Mouse (Mus musculus) urinary bladder, adult 2 months (tissue): Measurements from ENCODE around the gene C1qtnf9. TPM values are rescaled to one million over a fixed set of nuclear protein-coding genes. Genes with fewer than 3 reads are reported as not detected.

Source experiments
- DNase-seq: peaks from one replicate; pipeline ENCODE4 v3.0.0; 2022; ENCODE audit warnings: low spot score
- polyA plus RNA-seq: library from polyadenylated mRNA; depleted of rRNA; stranded (reverse); fragments of >200 nt; gene quantifications from 2 replicates; pipeline ENCODE4 v1.2.3, GENCODE M21; 2012; rRNA removed

The C1qtnf9 gene
- polyA plus RNA-seq, 1 experiment: 6.9 TPM

- no peak for DNase-seq
These were observed 22.2 kb downstream of the C1qtnf9 start for GRCm38 (mm10) chr14:60790103-60790502.

DNA sequence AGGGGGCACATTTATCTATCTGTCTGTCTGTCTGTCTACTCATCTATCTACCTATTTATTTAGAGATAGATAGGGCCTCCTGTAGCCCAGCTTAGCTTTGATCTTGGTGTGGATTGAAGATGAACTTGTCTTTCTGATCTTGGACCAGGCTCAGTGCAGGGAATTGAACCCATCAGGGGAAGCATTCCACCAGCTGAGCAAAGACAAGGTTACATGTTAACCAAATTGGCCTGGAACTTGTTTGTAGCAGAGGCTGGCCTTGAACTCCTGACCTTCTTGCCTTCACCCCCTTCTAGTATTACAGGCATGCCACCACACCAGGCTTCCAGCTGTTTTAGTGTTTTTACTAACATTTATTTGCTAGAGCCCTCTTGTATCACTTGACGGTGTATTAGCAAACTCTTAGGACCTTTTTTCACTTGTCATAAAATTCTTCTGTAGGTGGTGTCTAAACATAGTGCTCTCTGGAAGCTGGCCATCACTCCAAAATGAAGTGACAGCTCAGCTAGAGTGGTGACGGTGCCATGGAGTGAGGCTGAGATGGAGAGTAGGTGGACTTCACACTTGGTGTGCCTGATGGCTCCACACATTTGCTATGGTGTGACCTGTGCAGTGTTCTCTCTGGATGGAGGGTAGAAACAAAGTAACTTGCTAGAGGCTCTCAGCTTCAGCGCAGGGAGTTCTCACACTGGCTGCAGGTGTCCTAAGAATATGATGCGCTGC, 28.8 kb downstream of the C1qtnf9 start:
- DNase-seq: no peak

GRCm38 (mm10) chr14:60797596-60797995, 29.7 kb downstream of the C1qtnf9 start:
- no peak for DNase-seq

GRCm38 (mm10) chr14:60798721-60799120, 30.8 kb downstream of the C1qtnf9 start:
- no peak for DNase-seq

GRCm38 (mm10) chr14:60799762-60800728, 32.1 kb downstream of the C1qtnf9 start:
- DNase-seq: no peak

GRCm38 (mm10) chr14:60802026-60802425, 34.1 kb downstream of the C1qtnf9 start:
- no peak for DNase-seq

- DNase-seq: no peak
These were observed 37.0 kb downstream of the C1qtnf9 start for GRCm38 (mm10) chr14:60804978-60805377.

GRCm38 (mm10) chr14:60805871-60806270, 37.9 kb downstream of the C1qtnf9 start:
- DNase-seq: no peak

DNA sequence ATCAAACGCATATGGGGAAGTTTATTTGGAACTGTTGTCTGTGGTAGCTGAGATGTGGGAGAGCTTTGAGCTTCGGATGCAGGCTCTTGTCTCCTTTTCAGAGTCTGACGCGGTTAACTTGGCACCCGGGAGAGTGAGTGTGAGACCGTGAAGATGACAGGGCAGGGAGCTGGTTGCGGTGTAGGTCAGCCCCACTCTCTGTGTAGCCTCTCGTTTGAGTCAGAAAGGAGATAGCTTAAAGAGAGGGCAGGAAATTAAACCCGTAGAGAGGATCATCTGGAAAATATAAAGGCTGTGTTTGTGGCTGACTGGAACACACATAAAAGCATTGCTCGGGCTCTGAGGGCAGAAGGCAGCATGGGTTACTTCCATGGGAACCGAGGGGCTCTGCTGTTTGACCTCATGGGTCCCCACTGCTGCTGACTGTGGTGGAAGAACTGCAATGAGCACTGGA, 39.0 kb downstream of the C1qtnf9 start:
- DNase-seq: no peak

DNA sequence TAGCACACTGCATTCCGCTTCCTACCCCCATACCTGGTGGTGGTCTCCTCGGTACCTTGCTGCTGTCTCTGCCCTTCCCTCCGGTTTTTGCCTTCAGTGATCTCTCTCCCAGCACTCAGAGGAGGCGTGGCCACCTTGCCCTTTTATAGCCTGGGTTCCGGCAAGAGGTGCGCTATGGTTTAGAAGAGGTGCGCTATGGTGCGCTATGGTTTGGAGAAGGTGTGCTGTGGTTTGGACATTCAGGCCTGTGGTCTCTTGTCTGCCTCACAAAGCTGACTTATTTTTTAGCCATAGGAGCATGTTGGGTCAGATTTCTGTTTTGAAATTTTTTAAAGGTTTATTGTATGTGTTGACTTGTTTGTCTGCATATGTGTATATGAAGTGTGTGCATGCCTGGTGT, 41.9 kb downstream of the C1qtnf9 start:
- DNase-seq: no peak

DNA sequence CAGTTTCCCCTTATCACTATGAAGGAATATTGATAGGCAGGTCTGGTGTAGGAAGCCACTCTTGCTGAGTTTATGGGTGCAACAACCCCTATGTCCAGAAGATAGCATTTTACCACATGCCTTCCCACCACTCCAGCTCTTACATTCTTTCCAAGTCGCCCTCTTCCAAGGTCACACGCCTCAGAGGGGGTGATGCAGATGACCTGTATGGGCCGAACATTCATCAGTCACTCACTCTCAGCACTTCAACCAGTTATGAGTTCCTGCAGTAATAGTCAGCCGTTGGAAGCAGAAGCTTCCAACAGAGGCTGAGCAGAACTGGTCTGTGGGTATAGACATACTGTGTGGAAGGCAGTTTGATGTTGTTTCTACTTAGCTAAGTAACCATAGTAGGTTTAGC, 43.6 kb downstream of the C1qtnf9 start:
- DNase-seq: no peak

DNA sequence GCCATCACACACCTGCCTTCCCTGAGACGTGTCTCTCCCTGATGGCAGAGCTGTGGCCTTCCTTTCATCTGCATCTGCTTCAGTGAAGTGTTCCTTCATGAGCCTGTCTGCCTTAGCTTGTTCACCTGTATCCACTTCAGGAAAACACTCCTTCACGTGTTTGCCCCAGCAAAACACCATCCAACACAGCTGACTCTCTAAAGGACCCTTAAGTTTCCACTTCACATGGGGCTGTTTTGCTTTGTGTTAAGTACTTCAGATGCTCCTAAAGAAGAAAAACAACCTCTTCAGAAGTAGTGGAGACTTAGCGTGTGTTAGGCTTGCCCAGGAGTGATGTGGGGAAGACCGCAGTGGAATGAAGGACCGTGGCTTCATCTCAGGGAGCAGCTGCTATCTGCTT, 47.2 kb downstream of the C1qtnf9 start:
- no peak for DNase-seq

GRCm38 (mm10) chr14:60818045-60818444, 50.1 kb downstream of the C1qtnf9 start:
- no peak for DNase-seq

DNA sequence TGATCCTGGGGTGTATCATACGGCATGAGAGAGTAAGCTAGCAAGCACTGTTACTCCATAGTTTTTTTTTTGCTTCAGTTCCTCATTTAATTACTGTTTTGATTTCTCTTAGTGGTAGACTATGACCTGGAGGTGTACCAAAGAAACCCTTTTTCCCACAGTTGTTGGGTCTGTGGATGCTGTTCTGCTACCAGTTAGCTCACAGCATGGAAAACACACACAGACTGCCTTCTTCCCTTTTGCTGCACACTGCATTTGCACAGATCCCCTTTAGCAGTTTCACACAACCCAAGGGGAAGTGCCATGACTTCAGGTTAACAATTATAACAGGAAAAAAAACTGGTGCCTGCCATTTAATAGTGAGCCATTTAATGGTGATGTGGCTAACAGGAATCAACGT, 62.2 kb downstream of the C1qtnf9 start:
- no peak for DNase-seq

Other genes with a start within 250 kb of the C1qtnf9 start
- gene Spata13, start 134.1 kb upstream of the C1qtnf9 start, polyA plus RNA-seq: 26.6 and 39.2 TPM in 2 replicates
- 11.7 and 11.9 TPM in 2 replicates for gene Mipep, start 16.4 kb downstream of the C1qtnf9 start, polyA plus RNA-seq